Mouse (Mus musculus): ENCODE measurements at regions not wholly inside any gene's neighbourhood (a gene's known extent, or its start where the extent isn't known, plus 50 kb on each side); places are given as distances from the start of the nearest gene placed in this dataset.

- 61% methylated on average over 6 of the region's 6 CpGs for WGBS
- Histone ChIP-seq H3K4me2 (ENCODE audit: low read depth, low read length) (no peak overlapping the region), H3K27ac (ENCODE audit: low read length) (no peak overlapping the region), H3K9me3 (replicated peaks; ENCODE audit: control insufficient read depth, low read length) (0 out of 2 replicates have a peak, but pooled peaks cover 3% of the 10 kb centered on the region), H3K36me3 (ENCODE audit: control insufficient read depth, insufficient read depth) (no peaks in the 10 kb centered on the region), H3K4me3 (ENCODE audit: low read length) (no peak overlapping the region), H3K9ac (ENCODE audit: low read length) (no peak overlapping the region), H3K27me3 (ENCODE audit: control insufficient read depth, insufficient read depth, low read length) (no peaks in the 10 kb centered on the region), H3K4me1 (ENCODE audit: control insufficient read depth, insufficient read depth, low read length) (no peaks in the 10 kb centered on the region)
- ATAC-seq (replicated peaks; ENCODE audit: extremely low read depth, insufficient read depth, low FRiP score), result no peak
Measured at GRCm38 (mm10) chr9:92991759-92992158, 449.7 kb downstream of the Plod2 start.

- 78% methylated on average over 2 of the region's 2 CpGs for WGBS
- no peak overlapping the region for H3K4me3 ChIP-seq (ENCODE audit: low read length)
- H3K9ac ChIP-seq (ENCODE audit: low read length), result no peak overlapping the region
- H3K27me3 ChIP-seq (ENCODE audit: control insufficient read depth, insufficient read depth, low read length), result no peaks in the 10 kb centered on the region
- H3K4me2 ChIP-seq (ENCODE audit: low read depth, low read length), result no peak overlapping the region
- H3K36me3 ChIP-seq (ENCODE audit: control insufficient read depth, insufficient read depth), result no peaks in the 10 kb centered on the region
- ATAC-seq (replicated peaks; ENCODE audit: extremely low read depth, insufficient read depth, low FRiP score), result no peak
- 0 out of 2 replicates have a peak, but pooled peaks cover 3% of the 10 kb centered on the region for H3K9me3 ChIP-seq (replicated peaks; ENCODE audit: control insufficient read depth, low read length)
- H3K4me1 ChIP-seq (ENCODE audit: control insufficient read depth, insufficient read depth, low read length), result no peaks in the 10 kb centered on the region
- no peak overlapping the region for H3K27ac ChIP-seq (ENCODE audit: low read length)
Measured at GRCm38 (mm10) chr9:92996156-92996555, 454.1 kb downstream of the Plod2 start.

- Histone ChIP-seq H3K9me3 (replicated peaks; ENCODE audit: control insufficient read depth, low read length) (no peaks in the 10 kb centered on the region), H3K4me2 (ENCODE audit: low read depth, low read length) (no peak overlapping the region), H3K9ac (ENCODE audit: low read length) (no peak overlapping the region), H3K4me1 (ENCODE audit: control insufficient read depth, insufficient read depth, low read length) (no peaks in the 10 kb centered on the region), H3K27ac (ENCODE audit: low read length) (no peak overlapping the region), H3K36me3 (ENCODE audit: control insufficient read depth, insufficient read depth) (no peaks in the 10 kb centered on the region), H3K4me3 (ENCODE audit: low read length) (no peak overlapping the region), H3K27me3 (ENCODE audit: control insufficient read depth, insufficient read depth, low read length) (no peaks in the 10 kb centered on the region)
- 73% methylated on average over 3 of the region's 3 CpGs for WGBS
- ATAC-seq (replicated peaks; ENCODE audit: extremely low read depth, insufficient read depth, low FRiP score), result no peak
Measured at GRCm38 (mm10) chr9:93005182-93005953, 463.3 kb downstream of the Plod2 start.

GRCm38 (mm10) chr9:93008511-93009302, 466.7 kb downstream of the Plod2 start:
- Histone ChIP-seq H3K4me2 (ENCODE audit: low read depth, low read length) (no peak overlapping the region), H3K4me1 (ENCODE audit: control insufficient read depth, insufficient read depth, low read length) (no peaks in the 10 kb centered on the region), H3K9me3 (replicated peaks; ENCODE audit: control insufficient read depth, low read length) (no peaks in the 10 kb centered on the region), H3K4me3 (ENCODE audit: low read length) (no peak overlapping the region), H3K36me3 (ENCODE audit: control insufficient read depth, insufficient read depth) (no peaks in the 10 kb centered on the region), H3K9ac (ENCODE audit: low read length) (no peak overlapping the region), H3K27me3 (ENCODE audit: control insufficient read depth, insufficient read depth, low read length) (no peaks in the 10 kb centered on the region), H3K27ac (ENCODE audit: low read length) (no peak overlapping the region)
- WGBS, result 62% methylated on average over 4 of the region's 4 CpGs
- ATAC-seq (replicated peaks; ENCODE audit: extremely low read depth, insufficient read depth, low FRiP score), result no peak

- H3K27me3 ChIP-seq (ENCODE audit: control insufficient read depth, insufficient read depth, low read length), result no peaks in the 10 kb centered on the region
- WGBS, result 82% methylated on average over 10 of the region's 10 CpGs
- no peaks in the 10 kb centered on the region for H3K4me1 ChIP-seq (ENCODE audit: control insufficient read depth, insufficient read depth, low read length)
- ATAC-seq (replicated peaks; ENCODE audit: extremely low read depth, insufficient read depth, low FRiP score), result no peak
- no peak overlapping the region for H3K4me3 ChIP-seq (ENCODE audit: low read length)
- H3K9me3 ChIP-seq (replicated peaks; ENCODE audit: control insufficient read depth, low read length), result no peaks in the 10 kb centered on the region
- H3K27ac ChIP-seq (ENCODE audit: low read length), result no peak overlapping the region
- no peaks in the 10 kb centered on the region for H3K36me3 ChIP-seq (ENCODE audit: control insufficient read depth, insufficient read depth)
- no peak overlapping the region for H3K4me2 ChIP-seq (ENCODE audit: low read depth, low read length)
- no peak overlapping the region for H3K9ac ChIP-seq (ENCODE audit: low read length)
Measured at GRCm38 (mm10) chr9:93044298-93044912, 502.4 kb downstream of the Plod2 start.

GRCm38 (mm10) chr9:93072140-93072539, 530.1 kb downstream of the Plod2 start:
- H3K9me3 ChIP-seq (replicated peaks; ENCODE audit: control insufficient read depth, low read length), result no peaks in the 10 kb centered on the region
- no peak overlapping the region for H3K4me2 ChIP-seq (ENCODE audit: low read depth, low read length)
- no peak overlapping the region for H3K27ac ChIP-seq (ENCODE audit: low read length)
- H3K4me1 ChIP-seq (ENCODE audit: control insufficient read depth, insufficient read depth, low read length), result no peaks in the 10 kb centered on the region
- ATAC-seq (replicated peaks; ENCODE audit: extremely low read depth, insufficient read depth, low FRiP score), result no peak
- H3K4me3 ChIP-seq (ENCODE audit: low read length), result no peak overlapping the region
- H3K9ac ChIP-seq (ENCODE audit: low read length), result no peak overlapping the region
- 50% methylated on average over 3 of the region's 3 CpGs for WGBS
- H3K27me3 ChIP-seq (ENCODE audit: control insufficient read depth, insufficient read depth, low read length), result no peaks in the 10 kb centered on the region
- H3K36me3 ChIP-seq (ENCODE audit: control insufficient read depth, insufficient read depth), result no peaks in the 10 kb centered on the region

GRCm38 (mm10) chr9:93083114-93083513, 541.1 kb downstream of the Plod2 start:
- Histone ChIP-seq H3K27ac (ENCODE audit: low read length) (no peak overlapping the region), H3K9me3 (replicated peaks; ENCODE audit: control insufficient read depth, low read length) (no peaks in the 10 kb centered on the region), H3K36me3 (ENCODE audit: control insufficient read depth, insufficient read depth) (no peaks in the 10 kb centered on the region), H3K4me3 (ENCODE audit: low read length) (no peak overlapping the region), H3K27me3 (ENCODE audit: control insufficient read depth, insufficient read depth, low read length) (no peaks in the 10 kb centered on the region), H3K4me1 (ENCODE audit: control insufficient read depth, insufficient read depth, low read length) (no peaks in the 10 kb centered on the region), H3K9ac (ENCODE audit: low read length) (no peak overlapping the region), H3K4me2 (ENCODE audit: low read depth, low read length) (no peak overlapping the region)
- WGBS, result 74% methylated on average over 1 of the region's 1 CpGs
- no peak; the same call in 1 of the 2 replicates for ATAC-seq (replicated peaks; ENCODE audit: extremely low read depth, insufficient read depth, low FRiP score)

GRCm38 (mm10) chr9:93098008-93098581, 556.1 kb downstream of the Plod2 start:
- Histone ChIP-seq H3K4me1 (ENCODE audit: control insufficient read depth, insufficient read depth, low read length) (no peaks in the 10 kb centered on the region), H3K4me2 (ENCODE audit: low read depth, low read length) (no peak overlapping the region), H3K27ac (ENCODE audit: low read length) (no peak overlapping the region), H3K9ac (ENCODE audit: low read length) (no peak overlapping the region), H3K9me3 (replicated peaks; ENCODE audit: control insufficient read depth, low read length) (no peaks in the 10 kb centered on the region), H3K27me3 (ENCODE audit: control insufficient read depth, insufficient read depth, low read length) (no peaks in the 10 kb centered on the region), H3K4me3 (ENCODE audit: low read length) (no peak overlapping the region), H3K36me3 (ENCODE audit: control insufficient read depth, insufficient read depth) (no peaks in the 10 kb centered on the region)
- ATAC-seq (replicated peaks; ENCODE audit: extremely low read depth, insufficient read depth, low FRiP score), result no peak
- WGBS, result 54% methylated on average over 1 of the region's 1 CpGs

Data from heart, embryonic 16.5 days (tissue).